Mouse (Mus musculus) adrenal gland, postnatal 36 days (tissue): ENCODE results near the gene Iqch. TPM values are rescaled to one million over a fixed set of nuclear protein-coding genes. Genes with fewer than 3 reads are reported as not detected.

Experiments
- DNase-seq, 2 experiments: peaks; one replicate each; pipeline ENCODE4 v3.0.0; 2021; ENCODE audit warnings: mixed read lengths in 1 of 2
- total RNA-seq, 2 experiments: library from RNA; stranded (reverse); gene quantifications; 2 replicates each; pipeline ENCODE4 v1.2.3; 2021

Gene Iqch
- total RNA-seq, 2 experiments from 2014 or later = not detected

DNA sequence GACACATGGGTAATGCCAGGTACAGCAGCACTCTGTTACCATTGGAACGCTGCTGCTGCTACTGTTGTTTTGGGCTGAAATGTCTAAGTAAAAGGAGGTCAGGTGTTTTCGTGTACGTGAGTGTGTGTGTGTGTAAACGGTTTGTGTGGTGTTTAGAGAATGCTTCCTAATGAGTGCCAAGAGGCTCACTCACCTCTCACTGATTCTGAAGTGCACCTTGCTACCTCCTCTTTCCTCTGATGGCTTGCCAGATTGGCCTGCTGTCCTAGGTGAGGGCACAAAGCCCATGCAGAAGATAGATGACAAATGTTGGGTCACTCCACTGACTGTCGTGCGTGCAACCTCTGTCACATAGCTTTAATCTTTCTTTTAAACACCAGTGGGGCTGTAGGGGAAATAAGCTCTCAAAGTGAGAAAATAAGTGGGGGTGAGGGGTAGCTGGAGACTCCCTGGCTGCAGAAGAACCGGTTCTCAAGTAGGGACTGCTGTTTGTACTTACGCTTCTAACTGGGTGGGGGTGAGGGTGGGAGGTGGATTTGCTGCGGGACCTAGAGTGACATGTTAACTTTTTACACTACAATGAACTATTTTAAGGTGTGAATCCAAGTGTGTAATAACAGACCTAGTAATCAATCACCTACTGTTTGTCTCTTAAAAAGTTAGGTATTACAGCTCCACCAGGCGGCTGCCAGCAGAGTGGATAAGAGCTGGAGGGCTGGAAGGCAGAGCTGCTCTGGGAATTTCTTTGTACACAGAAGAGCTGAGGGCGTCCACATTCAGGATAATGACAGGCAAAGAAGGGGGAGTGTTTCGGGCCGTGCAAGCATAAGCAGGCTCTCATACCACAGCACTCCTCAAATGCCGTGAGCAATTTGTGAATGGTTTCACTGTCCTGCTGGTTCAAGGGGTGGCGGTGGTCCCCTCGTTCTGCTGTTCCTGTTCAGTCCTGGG, 10.5 kb upstream of the Iqch start:
- peak in 1 of 2 experiments; percentile 15 for DNase-seq

DNA sequence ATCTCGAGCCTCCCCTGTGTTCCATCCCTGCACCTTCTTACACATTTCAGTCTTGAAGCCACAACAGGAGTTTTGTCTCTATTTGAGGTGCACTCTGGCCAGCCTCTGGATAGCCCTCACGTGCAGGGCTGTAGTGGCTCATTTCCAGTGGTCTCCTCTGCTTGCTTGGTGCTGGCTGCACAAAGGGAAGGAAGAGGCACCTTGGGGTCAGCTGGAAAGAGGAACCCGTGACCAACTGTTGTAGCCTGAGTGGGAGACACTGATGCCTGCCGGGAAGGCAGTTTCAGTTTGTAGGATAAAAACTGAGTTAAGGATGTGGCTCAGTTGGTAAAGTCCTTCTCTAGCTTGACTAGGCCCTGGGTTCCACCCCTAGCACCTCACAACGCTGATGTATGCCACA, 9.7 kb upstream of the Iqch start:
- peak in 1 of 2 experiments; percentile 32 for DNase-seq

DNA sequence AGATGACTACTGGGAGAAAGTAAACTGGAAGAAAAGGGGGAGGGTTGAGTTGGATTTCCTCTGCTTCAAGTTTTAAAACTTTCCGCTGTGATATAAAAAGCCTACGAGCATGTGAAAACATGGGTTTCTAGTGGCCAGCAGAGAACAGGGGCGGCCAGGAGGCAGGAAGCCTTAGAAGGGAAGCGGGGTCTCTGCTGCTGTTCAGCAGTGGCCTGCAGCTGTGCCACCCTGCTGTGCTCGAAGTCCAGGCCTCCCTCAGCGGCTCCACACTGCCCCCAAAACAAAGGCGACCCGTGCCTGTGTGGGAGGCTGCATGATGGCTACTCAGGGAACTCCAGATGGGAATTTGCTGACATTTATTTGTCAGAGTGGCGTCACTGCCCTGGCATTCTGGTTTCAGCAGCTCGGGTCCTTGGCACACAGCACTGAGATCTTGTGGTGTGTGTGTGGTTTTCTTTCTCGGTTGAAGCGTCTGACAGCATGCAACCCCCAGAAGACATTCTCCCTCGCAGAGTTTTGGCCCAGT, 8.6 kb upstream of the Iqch start:
- DNase-seq = peak; percentile 78 to 80

DNA sequence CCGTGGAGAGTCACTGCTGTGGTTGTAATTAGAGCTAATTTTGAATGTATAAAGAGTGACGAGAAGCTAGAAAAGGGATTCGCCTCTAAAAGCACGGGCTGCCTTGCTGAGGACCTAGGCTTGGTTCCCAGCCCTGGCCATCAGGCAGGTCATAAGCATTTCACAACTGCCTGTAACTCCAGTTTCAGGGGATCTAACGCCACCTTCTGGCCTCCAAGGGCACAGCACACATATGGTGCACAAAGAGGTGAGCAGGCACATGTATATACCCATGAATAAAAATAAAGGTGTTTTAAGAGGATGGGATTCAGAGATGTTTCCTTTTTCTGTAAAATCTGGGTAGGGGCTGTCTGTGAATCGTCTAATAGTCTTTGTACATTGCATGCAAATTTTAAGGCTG, 7.9 kb upstream of the Iqch start:
- DNase-seq = no peak

DNA sequence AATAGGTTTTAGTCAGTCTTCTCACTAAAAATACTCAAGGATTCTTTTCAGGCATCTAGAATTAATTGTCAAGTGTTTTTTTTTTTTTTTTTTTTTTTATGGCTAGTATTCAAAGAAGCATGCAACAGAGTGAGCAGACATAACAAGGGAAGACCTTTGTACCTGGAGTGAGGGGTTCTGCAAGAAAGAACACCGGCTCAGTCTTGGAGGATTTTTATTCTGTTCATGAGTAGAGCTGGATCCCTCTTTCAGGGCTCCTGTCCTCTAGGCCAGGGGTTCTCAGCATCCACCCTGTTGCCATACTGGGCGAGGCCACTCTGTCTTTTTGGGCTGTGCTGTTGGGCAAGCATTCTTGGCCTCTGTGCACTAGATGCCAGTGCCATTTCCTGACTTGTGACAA, 7.5 kb upstream of the Iqch start:
- DNase-seq = no peak

DNA sequence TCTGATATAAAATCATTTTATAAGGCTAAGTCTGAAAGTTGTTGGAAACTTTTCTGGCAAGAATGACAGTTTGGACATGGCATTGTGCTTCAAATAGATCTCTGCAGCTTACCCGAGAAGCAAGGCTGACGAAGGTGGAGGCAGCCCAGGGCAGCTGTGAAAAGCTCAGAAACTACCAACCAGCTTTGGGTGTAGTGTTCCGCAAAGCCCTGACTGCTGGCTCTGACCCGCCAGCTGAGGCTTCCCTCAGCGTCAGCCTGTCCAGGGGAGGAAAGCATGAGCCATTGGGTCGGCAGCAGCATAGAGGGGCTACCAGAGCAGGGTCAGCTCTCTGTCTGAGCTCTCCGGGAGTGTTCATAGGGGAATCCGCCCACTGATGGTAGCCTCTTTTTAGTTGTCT, 7.0 kb upstream of the Iqch start:
- DNase-seq = no peak

DNA sequence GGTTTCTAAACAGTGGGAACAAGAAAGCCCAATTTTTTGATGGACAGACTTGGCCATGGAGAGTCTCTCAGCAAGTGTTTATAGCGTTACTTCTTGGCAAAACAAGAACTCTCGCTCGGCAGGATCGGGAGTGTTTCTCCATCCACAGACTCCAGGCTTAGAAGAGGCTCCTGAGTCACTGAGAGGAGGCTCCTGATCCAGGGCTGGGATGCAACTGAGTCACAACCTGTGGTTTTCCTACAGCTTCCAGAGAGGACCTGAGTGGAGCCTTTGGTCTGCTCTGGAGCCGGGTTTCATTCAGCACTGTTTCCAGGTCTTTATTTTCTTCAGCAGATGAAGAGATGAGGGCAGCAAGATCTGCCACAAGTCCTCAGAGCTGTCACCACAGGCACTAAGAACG, 5.7 kb upstream of the Iqch start:
- no peak for DNase-seq

DNA sequence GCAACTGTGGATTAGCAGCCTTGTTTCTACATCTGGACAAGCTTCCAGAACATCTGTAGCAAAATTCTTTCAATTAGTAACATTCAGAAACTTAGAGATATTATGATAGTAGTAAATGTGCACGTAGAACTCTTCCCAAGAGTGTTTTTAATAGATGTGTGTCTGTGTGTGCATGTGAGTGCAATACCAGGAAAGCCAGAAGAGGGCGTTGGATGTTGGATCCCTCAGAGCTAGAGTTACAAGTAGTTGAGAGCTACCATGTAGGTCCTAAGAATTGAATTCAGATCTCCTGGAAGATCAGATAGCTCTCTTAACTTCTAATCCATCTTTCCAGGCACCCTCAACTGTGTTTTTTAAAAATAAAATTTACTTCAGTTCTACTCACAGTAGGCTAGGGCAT, 4.3 kb upstream of the Iqch start:
- no peak for DNase-seq

DNA sequence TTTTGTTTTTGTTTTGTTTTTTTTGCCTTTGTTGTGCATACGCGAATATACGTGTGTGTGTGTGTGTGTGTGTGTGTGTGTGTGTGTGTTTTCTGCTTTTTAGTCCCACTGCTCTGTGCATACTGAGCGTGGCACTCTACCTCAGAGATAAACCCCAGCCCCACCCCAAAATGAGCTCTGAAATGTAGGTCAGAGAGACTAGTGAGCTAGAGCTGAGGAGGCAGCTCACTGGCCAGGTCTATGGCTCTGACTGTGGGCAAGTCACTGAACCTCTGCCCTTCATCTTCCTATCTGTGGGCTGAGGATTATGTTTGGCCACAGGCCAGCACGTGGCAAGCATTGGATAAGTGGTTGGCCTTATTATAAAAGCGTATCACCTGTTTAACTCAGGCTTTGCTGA, 1.6 kb upstream of the Iqch start:
- peak in 1 of 2 experiments; percentile 26 for DNase-seq

DNA sequence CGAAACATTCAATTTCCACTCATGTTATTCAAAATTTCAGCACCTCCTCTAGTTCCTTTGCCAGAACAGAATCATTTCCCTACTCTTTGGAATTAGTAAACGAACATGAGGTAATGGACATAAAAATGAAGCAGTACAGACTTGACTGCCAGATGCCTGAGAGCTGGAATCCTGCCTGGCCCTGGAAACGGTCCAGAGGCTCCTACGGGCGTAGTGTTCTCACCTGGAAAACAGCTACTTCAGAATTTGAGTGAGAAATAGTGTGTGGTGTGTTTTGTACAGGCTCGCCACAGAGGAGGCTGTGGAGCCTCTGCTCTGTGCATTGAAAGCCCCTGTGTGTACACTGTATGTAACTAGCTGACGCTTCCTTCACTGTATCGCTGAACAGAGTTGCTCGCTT, 5.6 kb downstream of the Iqch start:
- DNase-seq = no peak

DNA sequence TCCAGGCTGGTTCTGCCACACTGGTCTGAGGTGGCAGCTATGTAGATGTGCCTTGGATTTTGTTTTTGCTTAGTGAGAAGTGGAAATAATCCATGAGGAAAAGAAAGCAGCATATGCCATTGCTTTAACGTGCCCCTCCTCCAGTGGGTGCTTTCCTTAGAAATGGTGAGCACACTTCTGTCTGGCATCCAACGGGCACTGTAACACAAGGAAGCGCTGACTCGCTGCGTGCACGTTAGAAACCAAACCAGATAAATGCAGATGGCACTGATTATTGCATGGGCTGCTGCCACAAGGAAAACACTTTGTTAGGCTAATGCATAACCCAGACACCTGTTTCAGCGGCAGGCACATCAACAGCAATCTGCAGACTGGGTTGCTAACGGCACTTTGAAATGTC, 6.6 kb downstream of the Iqch start:
- DNase-seq = no peak

DNA sequence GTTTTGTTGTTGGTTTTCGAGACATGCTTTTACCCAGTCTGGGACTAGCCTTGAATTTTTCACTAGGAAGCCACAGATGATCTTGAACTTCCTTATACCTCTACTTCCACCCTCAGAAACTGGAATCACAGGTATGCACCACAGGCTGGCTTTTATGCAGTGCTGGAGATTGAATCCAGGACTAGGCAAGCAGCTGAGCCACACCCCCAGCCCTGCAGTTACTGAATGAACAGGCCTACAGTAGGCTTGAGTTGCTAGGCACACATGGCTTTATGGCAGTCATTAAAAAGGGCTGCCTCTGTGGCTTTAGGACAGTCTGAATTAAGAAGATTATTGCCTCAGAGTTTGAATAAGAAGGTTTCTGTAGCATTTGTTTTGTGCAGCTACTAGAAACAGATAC, 7.3 kb downstream of the Iqch start:
- DNase-seq = no peak

DNA sequence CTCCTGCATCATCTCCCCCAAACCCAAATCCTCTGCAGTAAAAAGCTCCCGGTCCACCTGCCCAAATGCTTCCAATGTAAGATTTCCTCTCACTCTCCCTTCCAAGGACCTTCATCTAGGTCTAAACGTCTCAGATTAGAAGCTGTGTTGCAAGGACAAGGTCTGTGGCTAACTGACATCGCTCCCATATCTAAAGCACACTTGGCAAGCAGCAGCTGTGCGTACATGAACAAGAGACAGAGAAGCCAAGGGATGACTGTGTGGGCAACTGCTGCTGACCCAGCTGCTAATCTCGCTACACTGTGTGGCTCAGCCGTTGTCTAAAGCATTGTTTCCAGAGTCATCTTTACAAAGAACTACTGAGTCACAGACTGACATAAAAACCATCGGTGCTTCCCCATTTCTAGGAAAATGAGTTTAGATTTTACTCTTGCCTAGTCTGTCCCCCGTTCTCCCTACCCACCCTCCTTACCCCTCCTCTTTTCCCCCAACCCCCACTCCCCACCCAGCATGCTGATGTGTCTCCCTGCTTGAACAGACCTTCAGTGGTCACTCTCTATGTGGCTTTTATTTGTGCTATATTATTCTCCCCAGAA, 10.5 kb downstream of the Iqch start:
- DNase-seq = no peak

DNA sequence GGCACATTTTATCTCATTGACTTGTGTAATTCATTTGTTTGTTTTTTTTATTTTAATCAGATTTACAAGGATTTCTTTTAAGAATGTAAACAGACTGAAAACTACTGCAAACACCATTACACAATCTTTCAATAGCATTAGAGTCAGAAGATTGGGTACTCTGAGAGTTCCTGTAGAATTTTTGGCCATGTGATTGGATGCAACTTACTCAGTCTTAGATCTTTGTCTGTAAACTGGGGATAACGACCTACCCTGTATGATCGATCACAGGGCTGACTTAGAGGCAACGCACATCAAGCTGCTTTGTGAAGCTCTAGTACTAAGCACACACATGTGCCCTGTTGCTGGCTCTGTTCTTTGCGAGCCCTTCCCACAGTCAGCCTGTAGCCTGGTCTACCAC, 11.7 kb downstream of the Iqch start:
- DNase-seq = no peak

DNA sequence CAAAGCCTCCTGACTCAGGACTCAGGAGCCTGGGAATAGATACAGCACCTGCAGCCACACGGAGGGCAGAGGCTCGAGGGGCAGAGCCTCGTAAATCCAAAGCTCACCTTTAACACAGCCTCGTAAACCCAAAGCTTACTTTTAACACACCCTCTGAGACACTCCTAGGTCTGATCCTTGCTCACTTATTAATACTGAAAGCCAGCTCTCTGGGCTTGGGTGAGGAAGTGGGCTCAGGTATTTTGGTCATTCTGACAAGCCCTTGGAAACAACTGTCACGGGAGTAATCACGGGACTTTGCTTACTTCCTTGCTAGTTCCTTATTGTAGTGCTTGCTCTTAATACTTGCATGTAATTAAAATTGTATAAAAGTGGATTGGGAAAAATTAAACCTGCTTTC, 13.1 kb downstream of the Iqch start:
- DNase-seq = no peak

DNA sequence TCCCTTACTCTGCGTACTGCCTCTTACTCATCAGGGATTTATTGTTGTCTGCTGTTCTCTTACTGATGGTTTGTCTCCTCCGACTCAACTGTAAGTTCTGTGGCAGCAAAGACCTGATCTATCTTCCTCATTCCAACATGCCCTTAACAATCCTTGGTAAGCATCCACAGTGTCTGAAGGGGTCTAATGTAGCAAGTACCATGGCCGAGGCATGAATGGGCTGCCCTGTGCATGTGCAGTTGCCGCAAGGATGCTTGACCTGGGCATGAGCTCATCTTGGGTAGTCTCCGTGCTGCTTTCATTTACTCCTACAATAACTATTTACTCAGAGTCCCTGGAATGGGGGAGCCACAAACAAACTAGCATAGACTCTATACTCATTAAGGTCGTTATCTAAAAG, 17.0 kb downstream of the Iqch start:
- DNase-seq = no peak

DNA sequence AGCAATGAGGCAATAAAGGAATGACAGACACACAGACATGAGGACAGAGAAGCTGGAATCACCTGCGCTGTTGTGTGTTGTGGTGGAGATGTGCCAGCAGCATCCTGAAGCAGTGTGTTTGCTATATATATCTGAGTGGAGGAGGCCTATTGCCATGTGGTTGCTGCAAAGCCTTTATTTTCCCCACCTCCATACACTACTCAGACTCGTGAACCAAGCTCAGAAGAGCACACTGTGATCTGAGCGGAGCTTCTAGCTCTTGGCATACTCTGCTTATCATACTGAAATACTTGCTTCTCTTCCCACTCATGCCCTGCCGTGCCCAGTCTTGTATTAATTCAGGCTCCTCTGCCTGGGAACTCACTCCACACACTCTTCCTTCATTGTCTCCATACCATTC, 20.5 kb downstream of the Iqch start:
- DNase-seq = no peak

DNA sequence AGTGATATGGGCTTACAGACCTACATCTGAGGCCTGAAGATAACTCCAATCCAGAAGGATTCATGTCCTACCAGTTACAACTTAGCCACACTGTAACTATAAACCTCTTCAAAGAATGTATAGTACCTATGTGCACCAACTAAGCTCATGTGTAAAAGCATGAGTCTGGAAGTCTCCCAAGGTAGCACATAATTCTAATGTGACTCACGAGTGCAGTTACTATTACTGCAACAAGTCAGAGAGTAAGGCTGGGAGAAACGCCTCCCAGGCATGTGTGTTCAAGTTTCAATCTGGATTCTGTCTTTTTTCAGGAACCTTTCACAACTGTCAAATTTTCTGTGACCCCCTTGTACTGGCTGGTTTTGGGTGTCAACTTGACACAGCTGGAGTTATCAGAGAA, 22.2 kb downstream of the Iqch start:
- DNase-seq = no peak

DNA sequence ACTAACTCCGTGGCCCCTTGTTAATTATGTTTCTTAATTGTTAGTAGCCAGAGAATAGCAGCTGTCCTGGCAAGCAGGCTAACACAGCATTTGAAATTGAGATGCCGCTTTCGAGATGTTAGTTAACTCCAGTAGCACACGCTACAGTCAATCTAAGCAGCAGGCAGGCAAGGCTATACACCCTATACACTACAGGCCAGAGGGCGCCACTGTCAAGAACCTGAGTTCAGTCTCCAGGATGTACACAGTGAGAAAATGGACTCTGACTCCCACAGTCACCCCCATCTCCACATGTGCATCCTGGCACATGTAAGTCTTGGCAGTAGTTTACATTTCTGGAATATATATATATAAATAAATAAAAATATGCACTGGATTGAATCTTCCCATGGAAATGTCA, 22.6 kb downstream of the Iqch start:
- no peak for DNase-seq

DNA sequence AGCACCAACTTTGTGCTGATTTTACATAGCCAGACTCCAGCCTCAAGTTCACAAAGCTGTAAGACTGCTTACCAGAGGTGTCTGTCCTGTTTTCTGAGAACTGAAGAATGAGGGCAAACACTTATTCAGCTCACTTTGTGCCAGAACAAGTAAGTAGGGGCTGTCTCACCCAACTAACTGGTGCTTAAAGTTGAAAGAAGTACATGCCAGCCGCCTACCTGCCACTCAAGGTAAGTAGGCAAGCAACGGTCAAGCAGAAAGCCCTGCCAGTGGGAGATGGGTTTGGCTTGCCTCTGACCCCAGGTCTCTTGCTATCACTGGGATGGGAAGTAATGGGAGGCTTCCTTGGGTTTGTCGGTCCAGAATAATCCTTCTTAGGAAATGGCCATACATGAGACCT, 24.8 kb downstream of the Iqch start:
- no peak for DNase-seq

DNA sequence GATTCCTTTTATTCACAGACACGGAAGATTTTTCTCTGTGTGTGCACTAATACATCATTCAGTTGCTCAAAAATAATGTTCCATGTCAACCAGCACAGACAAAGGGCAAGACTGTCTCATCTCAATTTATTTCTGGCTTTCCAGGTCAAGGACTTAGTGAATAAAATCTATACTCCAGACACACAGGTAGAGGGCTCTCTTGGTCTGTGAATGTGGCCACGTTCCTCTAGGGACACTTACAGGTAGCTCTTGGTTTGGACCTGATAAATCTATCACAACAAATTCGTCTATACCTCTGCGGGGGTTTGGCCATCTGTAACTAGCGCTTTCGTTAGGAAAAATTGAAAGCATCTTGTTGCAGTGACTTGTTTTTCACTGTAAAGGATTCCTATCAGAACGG, 29.4 kb downstream of the Iqch start:
- no peak for DNase-seq

DNA sequence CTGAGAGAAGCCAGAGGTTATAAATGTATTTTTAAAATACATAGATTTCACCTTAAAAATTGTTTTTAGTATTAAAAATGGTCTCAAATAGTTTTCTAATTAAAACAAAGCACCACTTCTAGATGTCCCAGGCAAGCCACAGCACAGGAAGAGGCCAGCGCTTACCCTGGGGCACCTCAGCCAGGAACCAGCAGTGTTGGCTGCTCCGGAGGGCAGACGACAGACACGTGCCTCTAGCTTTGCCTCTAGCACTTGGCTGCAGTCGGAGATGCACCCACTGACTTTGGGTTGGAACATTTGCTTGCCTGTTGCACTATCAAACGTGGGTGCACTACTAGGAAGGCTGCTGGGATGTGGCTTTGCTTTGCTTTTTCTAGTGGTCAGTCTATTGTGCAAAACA, 30.4 kb downstream of the Iqch start:
- no peak for DNase-seq

DNA sequence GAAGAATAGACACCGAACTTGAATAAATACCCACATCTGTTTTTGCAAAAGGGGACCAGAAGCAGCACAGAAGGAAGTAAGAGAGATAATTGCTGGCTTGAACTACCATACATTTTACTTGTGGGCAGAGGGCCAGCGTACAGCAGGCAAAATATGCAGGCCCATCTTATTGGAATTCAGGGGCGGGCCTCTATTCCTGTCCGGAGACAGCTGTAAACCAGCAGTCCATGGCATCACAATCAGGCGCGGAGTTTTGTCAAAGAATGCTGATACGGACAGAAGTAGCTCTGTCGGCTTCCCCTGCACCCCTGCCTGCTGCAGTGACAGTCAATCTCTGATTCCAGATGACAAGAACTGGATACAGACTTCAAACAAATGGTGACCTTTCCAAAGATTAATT, 33.5 kb downstream of the Iqch start:
- peak; percentile 8 to 38 for DNase-seq

DNA sequence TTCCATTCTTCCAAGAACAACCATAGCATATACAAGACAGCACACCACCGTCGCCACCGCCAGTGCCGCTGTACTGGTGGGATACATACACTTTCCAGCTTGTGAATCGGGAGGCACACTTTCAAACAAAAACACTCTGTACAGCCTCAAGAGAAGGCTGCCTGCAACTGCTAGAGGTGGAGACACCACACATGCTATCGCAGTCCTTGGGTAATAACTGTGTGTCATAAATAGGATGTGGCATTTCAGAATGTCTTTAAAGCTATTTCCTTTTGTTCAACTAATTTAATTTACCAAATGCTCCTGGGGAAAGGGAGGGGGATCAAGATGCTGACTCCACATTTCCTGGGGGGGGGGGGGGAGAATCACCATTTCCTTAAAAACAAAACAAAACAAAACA, 34.0 kb downstream of the Iqch start:
- DNase-seq = no peak
